Mouse (Mus musculus): Measurements from ENCODE around the gene Kalrn. TPM values are rescaled to one million over a fixed set of nuclear protein-coding genes. Genes with fewer than 3 reads are reported as not detected.
A peak's percentile ranks its signal among the peaks of the same experiment; 100 is the strongest.

The Kalrn gene
- polyA plus RNA-seq, 1 experiment from 2014 or later = 39.2 TPM

- H3K9ac ChIP-seq = no peak overlapping the region
- H3K4me3 ChIP-seq = no peak overlapping the region
- 48% methylated on average over 7 of the region's 7 CpGs for WGBS
- 0 out of 2 replicates have a peak, but pooled peaks cover 4% of the 10 kb centered on the region for H3K4me1 ChIP-seq
- H3K36me3 ChIP-seq (replicated peaks) = peaks cover 5% of the 10 kb centered on the region
- H3K4me2 ChIP-seq = no peak overlapping the region
- no peaks in the 10 kb centered on the region for H3K9me3 ChIP-seq
- H3K27me3 ChIP-seq (replicated peaks) = no peaks in the 10 kb centered on the region
- no peak for ATAC-seq (replicated peaks)
- no peak overlapping the region for H3K27ac ChIP-seq
These were observed 283.7 kb downstream of the Kalrn start for GRCm38 (mm10) chr16:34289583-34289982.

- 92% methylated on average over 8 of the region's 8 CpGs for WGBS
- H3K27ac ChIP-seq = no peak overlapping the region
- no peak for ATAC-seq (replicated peaks)
- H3K4me1 ChIP-seq = no peaks in the 10 kb centered on the region
- H3K4me2 ChIP-seq = no peak overlapping the region
- H3K9ac ChIP-seq = no peak overlapping the region
- no peaks in the 10 kb centered on the region for H3K9me3 ChIP-seq
- no peaks in the 10 kb centered on the region for H3K27me3 ChIP-seq (replicated peaks)
- H3K36me3 ChIP-seq (replicated peaks) = no peaks in the 10 kb centered on the region
- H3K4me3 ChIP-seq = no peak overlapping the region
These were observed 291.3 kb downstream of the Kalrn start for GRCm38 (mm10) chr16:34282026-34282425.

- Histone ChIP-seq H3K4me2 (no peak overlapping the region), H3K27me3 (replicated peaks) (no peaks in the 10 kb centered on the region), H3K4me3 (no peak overlapping the region), H3K27ac (no peak overlapping the region), H3K36me3 (replicated peaks) (no peaks in the 10 kb centered on the region), H3K9me3 (no peaks in the 10 kb centered on the region), H3K4me1 (no peaks in the 10 kb centered on the region), H3K9ac (no peak overlapping the region)
- WGBS = 78% methylated on average over 7 of the region's 7 CpGs
- no peak for ATAC-seq (replicated peaks)
These were observed 293.5 kb downstream of the Kalrn start for GRCm38 (mm10) chr16:34279654-34280383.

GRCm38 (mm10) chr16:34278249-34278790, 295.0 kb downstream of the Kalrn start:
- no peaks in the 10 kb centered on the region for H3K27me3 ChIP-seq (replicated peaks)
- H3K9me3 ChIP-seq = no peaks in the 10 kb centered on the region
- no peak overlapping the region for H3K4me2 ChIP-seq
- no peaks in the 10 kb centered on the region for H3K4me1 ChIP-seq
- H3K27ac ChIP-seq = no peak overlapping the region
- ATAC-seq (replicated peaks) = no peak
- 65% methylated on average over 4 of the region's 4 CpGs for WGBS
- no peak overlapping the region for H3K4me3 ChIP-seq
- H3K9ac ChIP-seq = no peak overlapping the region
- H3K36me3 ChIP-seq (replicated peaks) = no peaks in the 10 kb centered on the region

GRCm38 (mm10) chr16:34274607-34275006, 298.7 kb downstream of the Kalrn start:
- no peak overlapping the region for H3K9ac ChIP-seq
- no peaks in the 10 kb centered on the region for H3K36me3 ChIP-seq (replicated peaks)
- H3K4me2 ChIP-seq = no peak overlapping the region
- H3K27ac ChIP-seq = no peak overlapping the region
- H3K4me3 ChIP-seq = no peak overlapping the region
- no peaks in the 10 kb centered on the region for H3K9me3 ChIP-seq
- no peaks in the 10 kb centered on the region for H3K27me3 ChIP-seq (replicated peaks)
- no peak for ATAC-seq (replicated peaks)
- no peaks in the 10 kb centered on the region for H3K4me1 ChIP-seq

- no peak for ATAC-seq (replicated peaks)
- Histone ChIP-seq H3K9ac (no peak overlapping the region), H3K4me2 (no peak overlapping the region), H3K27ac (no peak overlapping the region), H3K27me3 (replicated peaks) (no peaks in the 10 kb centered on the region), H3K9me3 (no peaks in the 10 kb centered on the region), H3K4me3 (no peak overlapping the region), H3K36me3 (replicated peaks) (no peaks in the 10 kb centered on the region), H3K4me1 (no peaks in the 10 kb centered on the region)
- WGBS = 89% methylated on average over 5 of the region's 5 CpGs
These were observed 301.9 kb downstream of the Kalrn start for GRCm38 (mm10) chr16:34271476-34271875.

GRCm38 (mm10) chr16:34270681-34271080, 302.7 kb downstream of the Kalrn start:
- no peak overlapping the region for H3K9ac ChIP-seq
- H3K9me3 ChIP-seq = no peaks in the 10 kb centered on the region
- no peak for ATAC-seq (replicated peaks)
- no peak overlapping the region for H3K4me2 ChIP-seq
- H3K27ac ChIP-seq = no peak overlapping the region
- no peaks in the 10 kb centered on the region for H3K36me3 ChIP-seq (replicated peaks)
- H3K4me3 ChIP-seq = no peak overlapping the region
- no peaks in the 10 kb centered on the region for H3K27me3 ChIP-seq (replicated peaks)
- WGBS = 84% methylated on average over 2 of the region's 2 CpGs
- H3K4me1 ChIP-seq = no peaks in the 10 kb centered on the region

- H3K9me3 ChIP-seq = no peaks in the 10 kb centered on the region
- no peaks in the 10 kb centered on the region for H3K36me3 ChIP-seq (replicated peaks)
- no peaks in the 10 kb centered on the region for H3K27me3 ChIP-seq (replicated peaks)
- WGBS = 83% methylated on average over 8 of the region's 8 CpGs
- H3K4me3 ChIP-seq = no peak overlapping the region
- no peak for ATAC-seq (replicated peaks)
- no peaks in the 10 kb centered on the region; the same call in 1 of the 2 replicates for H3K4me1 ChIP-seq
- H3K27ac ChIP-seq = no peak overlapping the region
- H3K4me2 ChIP-seq = no peak overlapping the region
- H3K9ac ChIP-seq = no peak overlapping the region
These were observed 303.7 kb downstream of the Kalrn start for GRCm38 (mm10) chr16:34269642-34270041.

- Histone ChIP-seq H3K4me2 (no peak overlapping the region), H3K9ac (no peak overlapping the region), H3K9me3 (no peaks in the 10 kb centered on the region), H3K36me3 (replicated peaks) (no peaks in the 10 kb centered on the region), H3K4me1 (peaks cover 6% of the 10 kb centered on the region), H3K4me3 (no peak overlapping the region), H3K27ac (no peak overlapping the region), H3K27me3 (replicated peaks) (no peaks in the 10 kb centered on the region)
- no peak for ATAC-seq (replicated peaks)
- 97% methylated on average over 1 of the region's 1 CpGs for WGBS
These were observed 305.6 kb downstream of the Kalrn start for GRCm38 (mm10) chr16:34267751-34268150.

GRCm38 (mm10) chr16:34264671-34265070, 308.7 kb downstream of the Kalrn start:
- Histone ChIP-seq H3K4me2 (no peak overlapping the region), H3K4me3 (no peak overlapping the region), H3K9me3 (no peaks in the 10 kb centered on the region), H3K36me3 (replicated peaks) (no peaks in the 10 kb centered on the region), H3K27me3 (replicated peaks) (no peaks in the 10 kb centered on the region), H3K27ac (no peak overlapping the region), H3K4me1 (peaks cover 19% of the 10 kb centered on the region), H3K9ac (no peak overlapping the region)
- 89% methylated on average over 3 of the region's 3 CpGs for WGBS
- ATAC-seq (replicated peaks) = no peak

- no peak overlapping the region; the same call in 1 of the 2 replicates for H3K4me2 ChIP-seq
- peak overlapping the region; percentile 3 for H3K27ac ChIP-seq
- H3K9me3 ChIP-seq = no peaks in the 10 kb centered on the region
- no peaks in the 10 kb centered on the region for H3K36me3 ChIP-seq (replicated peaks)
- H3K9ac ChIP-seq = no peak overlapping the region
- H3K4me3 ChIP-seq = no peak overlapping the region
- ATAC-seq (replicated peaks) = peak; percentile 25; the same call in 1 of the 2 replicates
- no peaks in the 10 kb centered on the region for H3K27me3 ChIP-seq (replicated peaks)
- WGBS = 54% methylated on average over 22 of the region's 22 CpGs
- H3K4me1 ChIP-seq = peaks cover 19% of the 10 kb centered on the region
These were observed 310.4 kb downstream of the Kalrn start for GRCm38 (mm10) chr16:34262731-34263460.

GRCm38 (mm10) chr16:34260971-34261924, 312.1 kb downstream of the Kalrn start:
- peak overlapping the region; percentile 23 for H3K27ac ChIP-seq
- no peak overlapping the region for H3K4me3 ChIP-seq
- 17% methylated on average over 10 of the region's 10 CpGs for WGBS
- H3K4me2 ChIP-seq = no peak overlapping the region
- H3K27me3 ChIP-seq (replicated peaks) = no peaks in the 10 kb centered on the region
- H3K4me1 ChIP-seq = peaks cover 19% of the 10 kb centered on the region
- peak; percentile 76 for ATAC-seq (replicated peaks)
- H3K9ac ChIP-seq = no peak overlapping the region
- no peaks in the 10 kb centered on the region for H3K36me3 ChIP-seq (replicated peaks)
- H3K9me3 ChIP-seq = no peaks in the 10 kb centered on the region

Measured in midbrain, embryonic 15.5 days (tissue).